Mouse (Mus musculus) retina, embryonic 14.5 days (tissue): ENCODE measurements at regions not wholly inside any gene's neighbourhood (a gene's known extent, or its start where the extent isn't known, plus 50 kb on each side); places are given as distances from the start of the nearest gene placed in this dataset.

Experiments used
- DNase-seq: peaks from one replicate; pipeline ENCODE4 v3.0.0-alpha.2; 2015; ENCODE audit warnings: low spot score

- DNase-seq, result no peak
Measured at GRCm38 (mm10) chr13:3708896-3709631, 75.2 kb downstream of the Asb13 start.
